Mouse (Mus musculus) frontal cortex, adult (tissue): ENCODE data around the gene Clca1.
"Not testable (repeated sequence)": the region's sequence is repeated elsewhere in the genome, so short reads cannot be mapped to it uniquely, and the experiment has no call there.

Experiments used
- ATAC-seq: cut with Nextera tagmentation; 2 replicates; pipeline ENCODE4 v1.9.2; 2017; ENCODE audit warnings: mild to moderate bottlenecking, moderate library complexity, mixed read lengths; ENCODE audit not compliant: low TSS enrichment

The Clca1 gene

GRCm38 (mm10) chr3:145032676-145033075 lies at the start of gene Clca1:
Gene Clca1 (minus strand): TSS chr3:145032776.
- no peak for ATAC-seq

DNA sequence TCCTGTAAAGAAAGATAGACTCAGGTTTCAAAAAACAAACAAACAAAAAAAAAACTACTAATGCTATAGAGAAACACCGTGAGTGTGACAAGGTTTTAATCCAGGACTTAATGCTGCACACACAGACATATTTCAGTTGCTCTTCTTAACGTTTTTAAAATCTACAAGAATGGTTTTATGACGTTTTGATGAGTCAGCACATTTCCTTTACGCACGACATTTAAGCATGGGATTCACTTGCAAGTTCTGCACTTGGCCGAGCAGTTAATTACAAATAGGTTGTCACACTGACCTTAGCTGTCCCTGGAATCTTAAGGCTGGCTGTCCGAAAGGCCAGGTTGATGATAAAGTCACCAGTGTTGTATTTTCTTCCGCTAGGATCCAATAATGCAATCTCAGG lies 48.3 kb upstream of the Clca1 start:
- ATAC-seq: no peak

DNA sequence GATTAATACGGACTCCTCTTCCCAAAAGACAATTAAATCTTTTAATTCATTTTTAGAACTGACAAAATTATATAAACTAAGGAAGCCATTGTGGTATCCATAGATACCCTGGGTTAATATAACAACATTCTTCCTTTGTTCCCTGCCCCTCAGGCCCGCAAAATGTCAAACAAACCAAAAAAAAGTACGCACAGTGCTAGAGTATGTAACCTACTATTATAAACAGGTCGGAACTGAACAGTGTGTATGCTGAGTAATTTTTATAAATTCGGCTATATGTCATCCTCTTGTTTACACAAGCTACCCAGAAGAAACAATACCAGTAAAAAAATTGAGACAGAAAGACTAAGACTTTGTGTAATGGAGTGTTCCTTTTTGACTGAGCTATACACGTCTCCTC lies 45.8 kb upstream of the Clca1 start:
- ATAC-seq: no peak

DNA sequence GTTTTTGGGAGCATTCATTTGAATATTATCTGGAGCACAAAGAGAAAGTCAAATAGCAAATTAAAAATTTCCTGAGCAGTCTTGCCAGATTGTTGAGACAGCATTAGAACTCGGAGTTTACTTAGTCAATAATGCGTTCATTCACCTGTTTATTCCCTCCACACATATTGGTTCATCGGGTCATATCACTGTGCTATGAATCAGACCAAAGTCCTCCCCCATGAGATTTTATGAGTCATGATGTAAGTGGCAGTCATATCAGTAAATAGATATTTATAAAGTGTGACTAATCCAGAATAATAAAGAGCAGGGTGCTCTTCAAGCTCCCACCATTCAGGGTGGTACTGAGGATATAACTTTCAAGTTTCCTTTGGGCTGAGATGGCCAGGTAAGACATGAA lies 39.8 kb upstream of the Clca1 start:
- no peak for ATAC-seq

GRCm38 (mm10) chr3:145068964-145069363 lies 36.4 kb upstream of the Clca1 start:
- ATAC-seq: no peak

DNA sequence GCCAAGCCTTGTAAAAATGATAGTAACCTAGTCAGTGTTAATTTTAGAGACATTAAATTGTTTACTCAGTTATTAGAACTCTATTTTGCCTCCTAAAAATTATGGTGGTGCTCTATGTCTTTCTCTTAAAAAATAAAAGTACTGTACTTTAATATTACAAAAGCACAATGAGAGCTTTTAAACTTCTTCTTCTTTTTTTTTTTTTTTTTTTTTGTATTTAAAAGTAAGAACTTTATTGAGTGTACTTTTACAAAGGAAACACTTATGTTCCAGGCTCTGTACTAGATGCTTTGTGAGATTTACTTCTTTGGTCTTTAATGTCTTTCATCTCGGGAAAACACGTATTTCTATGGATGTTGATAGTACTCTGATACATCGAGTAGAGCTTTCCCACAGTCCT lies 22.6 kb upstream of the Clca1 start:
- ATAC-seq: not testable (repeated sequence)

DNA sequence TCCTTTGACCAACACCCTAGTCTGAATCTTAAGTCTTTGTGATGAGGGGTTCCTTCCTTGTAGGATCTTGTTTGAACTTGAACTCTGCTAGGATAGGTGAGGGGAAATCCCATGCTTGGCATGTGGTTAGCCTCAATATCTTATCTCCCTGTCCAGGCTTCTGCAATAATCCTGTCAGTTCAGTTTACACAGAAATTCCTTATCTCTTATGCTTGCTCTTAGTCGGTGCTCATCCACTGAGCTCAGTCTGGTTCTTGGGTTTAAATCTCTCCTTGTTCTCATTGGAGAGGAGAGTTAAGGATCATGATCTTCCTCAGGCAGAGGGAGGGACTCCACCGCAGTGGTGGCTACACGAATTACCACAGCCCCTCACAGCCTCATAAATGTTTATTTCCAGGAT lies 17.2 kb upstream of the Clca1 start:
- no peak for ATAC-seq

DNA sequence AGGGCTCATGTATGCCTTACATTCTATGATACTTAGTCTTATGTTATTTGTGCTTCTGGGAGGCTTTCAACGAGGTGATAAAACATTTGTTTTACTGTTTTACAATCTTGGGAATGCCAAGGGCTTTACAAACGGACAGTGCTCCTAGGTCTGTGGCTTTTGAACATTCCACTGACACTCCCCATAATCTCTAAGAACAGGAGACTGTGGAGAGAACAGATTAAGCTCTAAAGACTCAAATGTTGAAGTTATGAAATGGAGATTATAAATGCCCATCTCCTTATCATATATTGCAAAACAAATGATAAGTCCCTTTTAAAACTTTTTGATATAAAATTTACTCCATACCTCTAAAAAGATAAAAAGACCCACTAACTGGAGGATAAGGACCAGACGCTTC lies 6.2 kb upstream of the Clca1 start:
- no peak for ATAC-seq

DNA sequence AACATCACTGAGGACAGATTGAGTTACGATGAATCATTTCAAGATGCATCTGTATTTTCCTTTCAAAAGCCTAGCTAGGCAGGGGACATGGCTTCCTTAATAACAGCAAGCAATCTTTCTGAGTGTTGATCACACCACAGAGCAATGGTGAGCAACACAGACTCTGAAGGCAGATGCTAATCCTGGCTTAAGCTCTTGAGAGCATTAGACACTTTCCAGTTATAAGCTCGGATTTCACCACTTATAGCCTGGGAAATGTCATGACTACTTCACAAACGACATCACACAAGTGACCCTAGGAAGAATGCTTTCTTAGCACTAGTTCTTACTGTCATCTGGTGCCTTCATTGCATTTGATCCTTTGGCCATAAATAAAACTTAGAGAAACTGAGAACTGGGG lies 4.5 kb downstream of the Clca1 start:
- no peak for ATAC-seq

DNA sequence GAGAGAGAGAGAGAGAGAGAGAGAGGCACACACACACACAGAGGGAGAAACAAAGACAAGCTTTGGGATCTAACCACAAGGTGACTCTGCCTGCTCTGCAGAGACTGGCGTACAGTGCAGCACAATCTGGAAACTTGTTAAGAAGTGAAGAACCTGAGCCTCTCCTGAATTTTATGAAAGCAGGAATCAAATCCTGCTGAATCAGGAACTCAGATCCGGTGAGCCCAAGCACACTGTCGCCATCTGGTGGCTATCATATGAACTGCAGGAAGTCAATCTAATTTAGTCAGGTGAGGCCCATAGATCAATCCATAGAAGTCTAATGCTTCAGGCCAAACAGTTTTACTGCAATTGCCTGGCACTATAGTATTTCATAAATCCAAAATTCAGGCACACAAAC lies 5.8 kb downstream of the Clca1 start:
- peak; percentile 73 for ATAC-seq

DNA sequence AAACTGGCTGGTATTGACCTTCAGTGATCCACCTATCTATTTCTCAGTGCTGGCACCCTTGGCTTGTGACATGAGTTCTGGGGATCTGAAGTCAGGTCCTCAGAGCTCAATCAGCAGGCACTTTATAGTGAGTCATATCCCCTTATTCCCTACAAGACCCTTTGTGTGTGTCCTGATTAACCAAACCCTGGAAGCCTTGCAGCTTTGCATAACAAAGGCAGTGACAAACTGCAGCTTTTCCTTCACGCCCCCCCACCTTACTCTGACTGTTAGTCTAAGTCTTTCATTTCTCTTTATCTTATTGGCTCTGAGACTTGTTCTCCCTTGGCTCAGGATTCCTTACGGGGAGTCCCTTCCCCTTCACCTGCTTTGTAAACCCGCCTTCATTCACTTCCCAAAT lies 14.8 kb downstream of the Clca1 start:
- no peak for ATAC-seq

GRCm38 (mm10) chr3:145004422-145004821 lies 28.2 kb downstream of the Clca1 start:
- ATAC-seq: no peak

DNA sequence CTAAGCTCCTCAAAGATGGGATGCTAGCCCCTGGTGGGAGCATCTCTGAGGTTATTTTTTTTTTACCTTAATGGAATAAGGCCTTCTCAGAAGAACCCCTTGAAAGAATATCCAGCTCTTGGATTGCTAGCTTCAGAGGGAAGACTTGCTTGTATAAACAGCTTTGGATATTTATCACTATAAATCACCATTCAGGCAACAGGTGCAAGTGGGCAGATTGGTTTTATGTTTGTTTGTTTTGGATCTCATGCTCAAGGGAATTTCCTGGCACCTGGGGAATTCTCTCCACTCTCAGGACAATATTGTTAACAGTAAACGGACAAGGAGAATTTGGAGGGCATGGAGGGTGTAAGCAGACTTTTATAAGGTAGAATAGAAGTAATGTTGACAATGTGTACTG lies 31.7 kb downstream of the Clca1 start:
- ATAC-seq: no peak

DNA sequence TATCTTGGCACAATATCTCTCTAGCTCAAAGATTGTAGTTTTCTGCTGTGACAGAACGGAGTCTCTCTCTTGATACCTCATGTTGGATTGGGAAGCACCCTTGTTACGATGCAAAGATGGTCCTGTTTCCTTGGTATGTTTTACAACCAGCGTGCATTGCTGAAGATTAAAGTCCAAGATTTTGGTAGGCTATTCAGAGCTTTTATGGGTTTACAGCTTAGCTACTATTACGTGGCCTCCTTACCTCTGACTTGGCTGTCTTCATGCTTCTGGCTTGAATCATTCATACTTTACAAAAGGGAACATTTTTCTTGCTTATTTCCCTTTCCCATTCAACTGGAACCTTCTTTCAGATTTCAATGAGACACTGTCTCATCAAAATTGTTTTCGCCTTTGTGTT lies 39.5 kb downstream of the Clca1 start:
- ATAC-seq: no peak

- no peak for ATAC-seq
Measured at GRCm38 (mm10) chr3:144992618-144993017, 40.0 kb downstream of the Clca1 start.

DNA sequence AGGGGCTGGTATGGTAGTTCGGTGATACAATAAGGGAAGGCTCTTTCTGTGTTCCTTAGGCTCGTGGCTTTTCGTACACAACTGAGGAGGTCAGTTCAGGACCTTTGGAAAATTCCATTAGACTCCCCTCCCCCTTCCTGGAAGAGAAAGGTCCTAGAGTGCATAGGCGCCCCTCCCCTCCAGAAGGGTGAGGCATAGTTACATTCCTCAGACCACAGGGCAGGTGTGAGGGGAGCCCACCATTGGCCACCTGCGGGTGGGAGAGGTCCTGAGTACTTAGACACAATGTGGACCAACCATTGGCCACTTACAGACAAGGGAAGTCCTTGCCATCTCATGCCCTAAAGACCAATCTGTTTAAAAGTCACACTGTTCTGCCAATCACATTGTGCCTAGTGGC lies 46.7 kb downstream of the Clca1 start:
- no peak for ATAC-seq

- ATAC-seq: peak; percentile 79
Measured at GRCm38 (mm10) chr3:144980551-144980950, 52.0 kb downstream of the Clca1 start.

GRCm38 (mm10) chr3:144977631-144978030 lies 54.9 kb downstream of the Clca1 start:
- no peak for ATAC-seq

DNA sequence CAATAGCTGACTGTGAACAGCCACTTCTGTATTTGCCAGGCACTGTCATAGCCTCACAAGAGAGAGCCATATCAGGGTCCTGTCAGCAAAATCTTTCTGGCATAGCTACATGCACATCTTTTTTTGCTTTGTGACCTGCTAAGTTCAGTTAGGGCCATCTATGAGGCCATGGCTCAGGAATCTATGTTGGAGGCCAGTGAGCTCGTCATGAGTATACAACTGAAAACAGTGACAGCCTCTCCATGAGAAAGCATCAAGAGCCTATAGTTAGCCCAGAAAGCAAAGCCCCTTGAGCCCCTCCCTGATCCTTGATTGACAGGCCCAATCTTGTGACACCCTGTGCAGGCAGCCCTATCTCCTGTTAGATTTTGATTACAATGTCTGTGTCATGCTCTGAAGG lies 56.5 kb downstream of the Clca1 start:
- no peak for ATAC-seq

- no peak for ATAC-seq
Measured at GRCm38 (mm10) chr3:144974945-144975344, 57.6 kb downstream of the Clca1 start, which contains the start of gene Clca4a. Gene Clca4a (minus strand): TSS chr3:144975045.

DNA sequence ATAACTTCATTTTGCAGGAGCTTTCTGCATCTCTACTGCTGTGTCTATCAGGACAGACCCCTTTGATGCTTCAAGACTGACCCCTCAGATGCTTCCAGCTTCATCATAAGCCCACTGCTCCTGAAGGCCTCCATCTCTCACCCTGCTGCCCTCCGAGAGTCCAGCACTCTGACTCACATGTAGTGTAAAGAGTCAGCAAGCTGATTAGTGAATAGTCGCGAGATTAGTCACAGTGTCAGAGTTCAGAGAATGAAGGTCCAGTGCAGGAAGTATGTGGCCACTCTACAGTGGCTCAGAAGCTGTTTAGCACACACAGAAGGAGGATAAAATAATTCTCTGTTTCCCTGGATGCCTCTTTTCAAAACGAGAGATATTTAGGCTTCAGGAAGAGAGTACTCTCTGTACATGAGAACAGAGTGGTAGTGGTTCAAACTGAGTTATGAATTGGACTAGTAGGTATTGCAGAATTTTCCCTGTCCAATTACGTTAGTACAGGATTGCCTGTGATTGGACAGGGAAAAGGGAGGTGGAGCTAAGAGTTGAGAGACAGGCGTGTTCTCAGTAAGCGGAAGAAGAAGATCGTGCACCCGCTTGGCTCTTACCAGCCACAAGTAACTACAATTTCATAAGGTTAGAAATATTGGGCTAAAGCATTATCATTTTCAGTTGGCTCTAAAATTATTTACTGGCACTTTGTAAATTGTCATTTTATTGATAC lies 60.9 kb downstream of the Clca1 start:
- ATAC-seq: no peak

GRCm38 (mm10) chr3:144969755-144970154 lies 62.8 kb downstream of the Clca1 start:
- ATAC-seq: no peak

- ATAC-seq: no peak
Measured at GRCm38 (mm10) chr3:144966074-144966473, 66.5 kb downstream of the Clca1 start.
